Mouse (Mus musculus): Measurements from ENCODE around the gene Slc16a13.

DNA sequence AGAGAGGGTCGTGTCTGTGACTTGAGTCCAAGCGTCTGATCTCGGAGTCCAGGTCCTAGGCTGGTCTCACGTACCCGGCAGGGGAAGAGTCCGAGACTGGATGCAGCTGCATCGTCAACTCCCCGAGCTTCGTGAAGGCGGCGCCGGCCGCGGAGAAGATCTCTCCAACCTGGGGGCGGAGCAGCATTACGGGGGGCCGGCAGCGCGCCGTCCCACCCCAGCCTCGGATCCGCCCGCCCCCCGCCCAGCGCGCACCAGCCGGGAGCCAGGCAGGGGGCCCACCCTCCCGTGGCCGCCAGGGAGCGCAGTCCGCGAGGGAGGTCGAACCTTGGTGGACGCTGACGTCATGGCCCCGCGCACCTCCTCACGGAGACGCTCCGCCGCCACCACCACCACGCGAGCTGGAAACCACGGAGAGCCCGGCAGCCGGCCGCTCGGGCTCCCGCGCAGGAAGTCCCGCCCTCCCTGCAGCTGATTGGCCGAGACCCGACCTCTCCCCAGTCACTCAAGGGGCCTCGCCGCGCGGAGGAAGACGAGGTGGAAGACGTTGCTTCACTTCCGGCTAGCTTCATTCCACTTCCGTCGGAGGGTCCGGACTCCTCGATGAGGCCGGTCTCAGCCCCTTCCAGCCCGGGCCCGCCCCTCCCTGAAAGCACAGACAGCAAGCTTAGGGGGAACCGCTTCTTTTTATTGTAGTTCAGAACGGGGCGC lies 16.7 kb upstream of the Slc16a13 start, which contains the start of gene 0610010K14Rik:
- TF ChIP-seq CTCF (IDR thresholded peaks at IDR 0.05) (peak; percentile 79), EP300 (IDR thresholded peaks at IDR 0.05) (no peak)

All from lung, postnatal 0 days (tissue).